In genomic region chr11:120101036-120101435, GRCm38 (mm10) we compare ENCODE assay signal across 8 mouse cellular contexts. TPM values are rescaled to one million over a fixed set of nuclear protein-coding genes. Genes with fewer than 3 reads are reported as not detected.
A peak's percentile ranks its signal among the peaks of the same experiment; 100 is the strongest.
DNase-seq lines count a peak whose midpoint lies in the region; ATAC-seq and TF ChIP-seq lines count a peak whose summit lies in the region.

No protein-coding gene starts in this region.

- H3K9ac ChIP-seq in lung, postnatal 0 days (replicated peaks; ENCODE audit: low read depth): no peak overlapping the region

- DNase-seq in A20 (ENCODE audit: low read depth, low spot score): peak; percentile 78
- peak; percentile 55 for DNase-seq in Muller cell, postnatal 12 days (ENCODE audit: inconsistent ontology term)
- peak; percentile 72 to 77 for DNase-seq in cerebellum, postnatal 36 days
- DNase-seq in heart, adult 9 months (ENCODE audit: low spot score in 2 of 2): peak; percentile 44 to 58
- DNase-seq in layer of hippocampus, adult 11-12 months (ENCODE audit: low spot score): peak; percentile 77
- DNase-seq in lung, postnatal 0 days (ENCODE audit: low spot score): peak; percentile 76
- peak; percentile 88 for DNase-seq in retina, embryonic 14.5 days (ENCODE audit: low spot score)
- DNase-seq in yolk sac, embryonic 10.5 days (ENCODE audit: low spot score): peak; percentile 66

- H3K4me3 ChIP-seq in lung, postnatal 0 days (ENCODE audit: low read depth, low read length): no peak overlapping the region

- peaks cover 16% of the 10 kb centered on the region for H3K36me3 ChIP-seq in lung, postnatal 0 days (ENCODE audit: insufficient read depth, low read length)

- TF ChIP-seq EP300 in lung, postnatal 0 days (IDR thresholded peaks at IDR 0.05): no peak

- H3K9me3 ChIP-seq in lung, postnatal 0 days (ENCODE audit: low read length): no peaks in the 10 kb centered on the region

- H3K27ac ChIP-seq in lung, postnatal 0 days (ENCODE audit: low read length): no peak overlapping the region

- TF ChIP-seq CTCF in lung, postnatal 0 days (IDR thresholded peaks at IDR 0.05): peak; percentile 91

- no peaks in the 10 kb centered on the region for H3K27me3 ChIP-seq in lung, postnatal 0 days (replicated peaks; ENCODE audit: insufficient read depth, low read length)

- 0% methylated on average over 3 of the region's 3 CpGs for WGBS in lung, postnatal 0 days

- H3K4me2 ChIP-seq in lung, postnatal 0 days (replicated peaks; ENCODE audit: low read depth, low read length): no peak overlapping the region

- no peak for ATAC-seq in lung, postnatal 0 days

- H3K4me1 ChIP-seq in lung, postnatal 0 days (ENCODE audit: insufficient read depth, low read depth, low read length): peaks cover 10% of the 10 kb centered on the region; the same call in 1 of the 2 replicates

RNA-seq across cellular contexts. Expression of gene Ndufaf8, which starts 2.3 kb away (rescaled TPM):
- 69.6 and 76.9 TPM in 2 replicates for polyA plus RNA-seq in lung, postnatal 0 days (2015; fragmentation: Nextera tagmentation; extraction: Ambion mirVana)

RNA-seq across cellular contexts. Expression of gene Tepsin, which starts 2.5 kb away (rescaled TPM):
- polyA plus RNA-seq in lung, postnatal 0 days (2015; fragmentation: Nextera tagmentation; extraction: Ambion mirVana): 8.2 TPM in 2 replicates

RNA-seq across cellular contexts. Expression of gene Cep131, which starts 14.4 kb away (rescaled TPM):
- polyA plus RNA-seq in lung, postnatal 0 days (2015; fragmentation: Nextera tagmentation; extraction: Ambion mirVana): 7.6 and 9.6 TPM in 2 replicates

RNA-seq across cellular contexts. Expression of gene Slc38a10, which starts 50.1 kb away (rescaled TPM):
- 66.6 and 69.4 TPM in 2 replicates for polyA plus RNA-seq in lung, postnatal 0 days (2015; fragmentation: Nextera tagmentation; extraction: Ambion mirVana)

RNA-seq across cellular contexts. Expression of gene Aatk, which starts 54.1 kb away (rescaled TPM):
- polyA plus RNA-seq in lung, postnatal 0 days (2015; fragmentation: Nextera tagmentation; extraction: Ambion mirVana): 1.4 and 1.7 TPM in 2 replicates
